Mouse (Mus musculus): ENCODE measurements around the gene Gins2. TPM values are rescaled to one million over a fixed set of nuclear protein-coding genes. Genes with fewer than 3 reads are reported as not detected.

Gins2 gene
- total RNA-seq, 1 experiment from 2014 or later = 46.7 TPM

GRCm38 (mm10) chr8:120572534-120572933 lies 16.6 kb downstream of the Gins2 start:
- peak; percentile 43 to 47 for ATAC-seq (replicated peaks in 1 of 2; ENCODE audit: insufficient read depth in 1 of 2, low FRiP score in 2 of 2, low TSS enrichment in 1 of 2, low read depth in 1 of 2, poor library complexity in 2 of 2, severe bottlenecking in 2 of 2)

DNA sequence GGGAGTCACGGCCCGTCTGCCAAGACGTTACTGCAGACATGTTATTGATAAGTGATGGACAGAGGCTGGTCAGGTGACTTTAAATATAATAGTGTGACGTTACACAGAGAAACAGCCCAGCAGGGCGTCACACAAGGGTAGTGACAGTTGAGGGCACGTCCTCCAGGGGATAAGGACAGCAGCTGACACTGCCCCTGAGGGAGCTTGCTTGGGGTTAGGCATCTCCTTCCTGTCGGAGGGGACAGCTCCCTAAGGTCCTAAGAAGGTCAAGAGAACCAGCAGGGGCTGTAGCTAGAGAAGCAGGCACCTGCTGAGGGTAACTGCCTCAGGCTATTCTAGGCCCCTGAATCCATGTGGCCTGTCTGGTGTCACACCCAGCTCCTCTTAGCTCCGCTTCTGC lies 17.5 kb downstream of the Gins2 start:
- ATAC-seq (replicated peaks in 1 of 2; ENCODE audit: insufficient read depth in 1 of 2, low FRiP score in 2 of 2, low TSS enrichment in 1 of 2, low read depth in 1 of 2, poor library complexity in 2 of 2, severe bottlenecking in 2 of 2) = no peak

- peak; percentile 27 to 28; a peak in 1 of 4 replicates for ATAC-seq (replicated peaks in 1 of 2; ENCODE audit: insufficient read depth in 1 of 2, low FRiP score in 2 of 2, low TSS enrichment in 1 of 2, low read depth in 1 of 2, poor library complexity in 2 of 2, severe bottlenecking in 2 of 2)
Observed at GRCm38 (mm10) chr8:120569939-120570715, 19.0 kb downstream of the Gins2 start.

DNA sequence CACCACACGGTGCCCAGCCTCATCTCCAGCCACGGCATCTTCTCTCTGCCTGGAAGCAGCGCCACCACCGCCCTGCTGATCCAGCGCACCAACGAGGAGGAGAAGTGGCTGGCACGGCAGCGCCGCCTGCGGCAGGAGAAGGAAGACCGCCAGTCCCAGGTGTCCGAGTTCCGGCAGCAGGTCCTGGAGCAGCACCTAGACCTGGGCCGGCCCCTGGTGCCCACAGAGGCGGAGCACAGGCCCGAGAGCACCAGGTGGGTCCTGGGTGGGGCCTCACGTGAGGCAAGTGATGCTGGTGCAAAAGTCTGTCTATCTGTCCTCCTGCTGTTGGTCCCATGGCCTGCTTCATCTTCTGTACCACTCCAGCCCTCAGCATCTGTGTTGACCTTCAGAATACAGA lies 20.0 kb downstream of the Gins2 start:
- no peak for ATAC-seq (replicated peaks in 1 of 2; ENCODE audit: insufficient read depth in 1 of 2, low FRiP score in 2 of 2, low TSS enrichment in 1 of 2, low read depth in 1 of 2, poor library complexity in 2 of 2, severe bottlenecking in 2 of 2)

- no peak for ATAC-seq (replicated peaks in 1 of 2; ENCODE audit: insufficient read depth in 1 of 2, low FRiP score in 2 of 2, low TSS enrichment in 1 of 2, low read depth in 1 of 2, poor library complexity in 2 of 2, severe bottlenecking in 2 of 2)
Observed at GRCm38 (mm10) chr8:120568164-120568798, 20.8 kb downstream of the Gins2 start.

GRCm38 (mm10) chr8:120567731-120568130 lies 21.4 kb downstream of the Gins2 start:
- no peak for ATAC-seq (replicated peaks in 1 of 2; ENCODE audit: insufficient read depth in 1 of 2, low FRiP score in 2 of 2, low TSS enrichment in 1 of 2, low read depth in 1 of 2, poor library complexity in 2 of 2, severe bottlenecking in 2 of 2)

- ATAC-seq (replicated peaks in 1 of 2; ENCODE audit: insufficient read depth in 1 of 2, low FRiP score in 2 of 2, low TSS enrichment in 1 of 2, low read depth in 1 of 2, poor library complexity in 2 of 2, severe bottlenecking in 2 of 2) = peak; percentile 20 to 27; a peak in 3 of 4 replicates
Observed at GRCm38 (mm10) chr8:120566681-120567080, 22.4 kb downstream of the Gins2 start.

GRCm38 (mm10) chr8:120565151-120565711 lies 23.9 kb downstream of the Gins2 start:
- no peak for ATAC-seq (replicated peaks in 1 of 2; ENCODE audit: insufficient read depth in 1 of 2, low FRiP score in 2 of 2, low TSS enrichment in 1 of 2, low read depth in 1 of 2, poor library complexity in 2 of 2, severe bottlenecking in 2 of 2)

GRCm38 (mm10) chr8:120563851-120564837 lies 25.0 kb downstream of the Gins2 start:
- peak; percentile 82 to 86 for ATAC-seq (replicated peaks in 1 of 2; ENCODE audit: insufficient read depth in 1 of 2, low FRiP score in 2 of 2, low TSS enrichment in 1 of 2, low read depth in 1 of 2, poor library complexity in 2 of 2, severe bottlenecking in 2 of 2)

DNA sequence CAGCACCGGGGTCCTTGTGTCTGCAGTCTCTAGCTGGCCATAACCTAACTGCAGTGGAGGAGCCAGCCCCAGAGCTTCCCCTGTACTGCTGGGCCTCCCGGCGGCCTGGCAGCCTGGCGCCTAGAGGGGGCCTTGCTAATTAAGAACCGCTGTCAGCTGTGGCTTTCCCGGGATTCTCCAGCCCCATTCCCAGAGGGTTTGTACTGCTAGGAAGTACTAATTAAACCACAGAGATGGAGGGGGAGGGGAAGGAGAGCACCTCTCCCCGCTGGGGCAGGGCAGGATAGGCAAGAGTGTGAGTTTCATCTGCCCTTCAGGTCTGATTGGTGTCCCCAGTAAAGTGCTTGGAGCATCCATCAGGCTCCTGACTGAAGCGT lies 25.8 kb downstream of the Gins2 start:
- no peak for ATAC-seq (replicated peaks in 1 of 2; ENCODE audit: insufficient read depth in 1 of 2, low FRiP score in 2 of 2, low TSS enrichment in 1 of 2, low read depth in 1 of 2, poor library complexity in 2 of 2, severe bottlenecking in 2 of 2)

DNA sequence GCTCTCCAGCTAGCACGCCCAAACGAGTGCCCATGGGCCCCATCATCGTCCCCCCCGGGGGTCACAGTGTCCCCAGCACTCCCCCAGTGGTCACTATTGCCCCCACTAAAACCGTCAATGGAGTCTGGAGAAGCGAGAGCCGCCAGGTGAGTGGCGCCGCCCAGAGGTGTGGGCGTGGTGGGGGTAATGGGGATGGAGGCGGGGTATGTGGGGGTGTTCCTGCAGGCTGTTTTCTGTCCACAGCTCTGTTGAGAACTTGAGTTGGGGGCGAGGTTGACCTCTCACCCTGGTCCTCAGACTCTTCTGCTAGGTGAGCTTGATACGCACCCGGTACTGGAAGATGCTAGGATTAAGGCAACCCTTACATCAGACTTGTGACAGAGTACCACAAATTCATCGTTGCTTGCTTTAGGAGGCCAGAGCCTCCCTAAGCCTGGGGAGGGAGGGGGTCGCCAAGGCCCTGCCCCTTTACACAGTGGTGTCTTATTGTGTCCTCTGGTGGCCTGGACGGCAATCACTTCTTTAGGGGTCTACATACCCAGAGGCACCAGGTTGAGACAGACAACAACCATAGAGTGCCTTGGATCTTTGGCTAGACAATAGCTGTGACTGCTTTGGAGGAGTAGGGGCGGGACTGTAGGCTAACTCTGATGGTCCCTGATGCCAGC lies 26.3 kb downstream of the Gins2 start:
- ATAC-seq (replicated peaks in 1 of 2; ENCODE audit: insufficient read depth in 1 of 2, low FRiP score in 2 of 2, low TSS enrichment in 1 of 2, low read depth in 1 of 2, poor library complexity in 2 of 2, severe bottlenecking in 2 of 2) = no peak

DNA sequence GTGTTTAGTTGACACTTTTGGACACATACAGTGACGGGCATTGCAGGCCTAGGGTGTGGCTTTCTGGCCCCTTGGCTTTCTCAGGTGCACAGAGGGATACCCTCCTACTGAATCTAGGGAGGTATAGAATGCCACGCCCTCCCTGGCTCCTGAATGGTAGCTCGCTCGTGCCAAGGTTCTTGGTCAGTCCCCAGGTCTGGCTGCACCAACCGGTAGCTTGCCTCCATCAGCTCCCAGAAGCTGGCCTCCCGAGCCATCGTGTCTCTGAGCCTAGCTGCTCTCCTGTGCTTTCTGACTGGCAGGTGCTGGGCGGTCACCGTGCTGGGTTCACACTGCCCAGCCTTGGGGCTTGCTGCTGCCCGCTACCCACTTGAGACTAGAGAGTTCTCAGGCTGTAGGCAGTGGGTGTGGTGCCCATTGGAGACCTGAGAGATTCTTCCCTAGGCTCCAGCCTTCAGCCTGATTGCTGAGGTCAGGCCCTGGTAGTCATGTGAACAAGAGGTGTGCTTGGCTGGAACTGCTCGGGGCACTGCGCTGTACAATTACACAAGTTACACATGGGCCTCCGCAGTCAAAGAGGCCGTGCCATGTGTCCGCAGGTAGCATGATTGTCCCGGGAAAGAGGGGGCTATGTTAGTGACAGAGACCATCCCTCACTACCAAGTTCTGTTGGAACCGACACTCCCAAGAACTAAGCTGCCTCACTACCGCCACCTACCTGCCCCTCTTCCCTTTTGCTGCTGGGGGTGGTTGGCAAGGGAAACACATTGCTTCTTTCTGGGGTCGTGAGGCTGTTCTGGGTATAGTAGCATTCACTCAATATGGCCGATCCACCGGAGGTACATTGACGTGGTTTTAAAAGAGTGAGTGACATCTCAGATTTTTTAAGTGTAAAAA lies 27.3 kb downstream of the Gins2 start:
- ATAC-seq (replicated peaks in 1 of 2; ENCODE audit: insufficient read depth in 1 of 2, low FRiP score in 2 of 2, low TSS enrichment in 1 of 2, low read depth in 1 of 2, poor library complexity in 2 of 2, severe bottlenecking in 2 of 2) = no peak

- no peak for ATAC-seq (replicated peaks in 1 of 2; ENCODE audit: insufficient read depth in 1 of 2, low FRiP score in 2 of 2, low TSS enrichment in 1 of 2, low read depth in 1 of 2, poor library complexity in 2 of 2, severe bottlenecking in 2 of 2)
Observed at GRCm38 (mm10) chr8:120560535-120560934, 28.6 kb downstream of the Gins2 start.

DNA sequence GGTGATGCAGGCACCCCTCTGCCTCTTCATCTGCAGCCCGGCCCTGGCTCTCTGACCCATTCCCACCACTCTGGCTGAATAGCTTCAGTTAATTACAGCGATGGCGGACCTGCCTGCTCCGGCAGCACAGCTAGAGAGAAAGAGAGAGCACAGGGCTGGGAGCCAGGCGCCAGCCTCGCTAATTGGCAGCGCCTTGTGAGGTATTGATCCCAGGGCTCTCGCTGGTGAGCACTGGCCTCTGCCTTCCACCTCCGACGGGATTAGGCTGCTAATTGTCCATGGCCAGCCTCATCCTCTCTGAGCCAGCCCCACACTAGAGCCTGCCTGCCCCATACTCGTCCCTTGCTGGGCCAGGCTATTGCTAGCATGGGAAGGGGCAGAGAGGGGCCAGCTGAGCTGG lies 29.4 kb downstream of the Gins2 start:
- no peak for ATAC-seq (replicated peaks in 1 of 2; ENCODE audit: insufficient read depth in 1 of 2, low FRiP score in 2 of 2, low TSS enrichment in 1 of 2, low read depth in 1 of 2, poor library complexity in 2 of 2, severe bottlenecking in 2 of 2)

GRCm38 (mm10) chr8:120558162-120558561 lies 30.9 kb downstream of the Gins2 start:
- ATAC-seq (replicated peaks in 1 of 2; ENCODE audit: insufficient read depth in 1 of 2, low FRiP score in 2 of 2, low TSS enrichment in 1 of 2, low read depth in 1 of 2, poor library complexity in 2 of 2, severe bottlenecking in 2 of 2) = no peak
